Mouse (Mus musculus): ENCODE data around the gene Ntn5.
"Not testable (repeated sequence)": the region's sequence is repeated elsewhere in the genome, so short reads cannot be mapped to it uniquely, and the experiment has no call there.

Gene Ntn5

GRCm38 (mm10) chr7:45660746-45661478 is 22.9 kb upstream of the Ntn5 start:
- in situ Hi-C loops (cut with MboI, MseI), result no loop called here

- in situ Hi-C loops (cut with MboI, MseI), result not testable (repeated sequence)
Observed at GRCm38 (mm10) chr7:45661702-45662101, 22.1 kb upstream of the Ntn5 start.

DNA sequence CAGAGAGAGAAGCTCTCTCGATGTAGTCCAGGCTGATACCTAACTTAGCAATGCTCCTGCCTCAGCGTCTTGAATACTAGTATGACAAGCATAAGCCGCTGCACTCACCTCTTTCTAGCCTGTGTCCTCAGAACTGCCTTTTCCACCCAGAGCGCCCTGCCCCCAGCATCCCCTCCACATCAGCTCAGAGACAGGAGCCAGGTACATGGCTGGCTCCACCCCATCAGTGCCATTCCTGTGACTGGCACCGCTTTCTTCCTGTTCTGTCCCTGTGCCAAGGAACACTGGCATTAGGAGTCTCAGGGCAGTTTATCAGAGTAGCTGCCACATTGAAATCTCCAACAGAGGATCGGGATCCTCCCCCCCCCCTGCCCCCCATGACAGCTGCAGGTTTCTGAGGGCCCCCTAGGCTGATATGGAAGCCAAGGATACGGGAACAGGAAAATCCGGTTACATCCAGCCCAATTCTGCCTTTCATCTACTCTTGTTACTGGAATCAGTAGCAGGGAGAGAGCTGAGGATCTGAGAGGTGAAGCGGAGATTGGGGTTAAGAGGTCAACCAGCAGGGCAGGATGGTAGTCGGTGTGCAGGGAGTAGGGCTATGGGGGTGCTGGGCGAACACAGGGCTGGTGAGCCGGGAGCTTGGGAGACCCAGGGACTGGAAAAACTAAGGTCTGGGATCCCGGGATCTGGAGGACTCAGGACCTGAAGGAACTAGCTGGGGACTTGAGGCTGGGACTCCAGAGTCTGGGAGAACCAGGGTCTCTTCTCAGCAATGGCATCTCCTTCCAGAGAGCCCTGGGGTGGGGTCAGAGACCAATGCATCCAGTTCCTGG is 18.3 kb upstream of the Ntn5 start:
- in situ Hi-C loops (cut with MboI, MseI), result no loop called here

DNA sequence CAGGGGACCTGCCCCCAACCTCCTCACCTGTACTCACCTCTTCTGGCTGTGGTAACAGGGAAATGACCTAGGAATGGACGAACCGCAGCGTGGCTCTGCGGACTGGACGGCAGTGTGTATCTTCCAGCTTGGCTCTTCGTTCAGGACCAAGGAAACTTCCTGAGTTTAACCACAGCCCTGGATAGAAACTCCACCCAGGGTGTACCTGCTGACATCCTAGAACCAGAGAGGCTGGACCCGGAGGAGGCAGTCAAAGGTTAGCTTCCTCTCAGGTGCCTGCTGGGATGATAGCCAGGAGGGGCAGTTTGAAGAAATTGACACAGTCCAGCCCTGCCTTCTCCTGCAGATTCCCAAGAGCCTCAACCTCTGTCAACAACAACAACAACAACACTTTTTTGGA is 17.7 kb upstream of the Ntn5 start, which contains the start of gene Fut2:
Gene Fut2, minus strand, starts transcription at position 234 of the 400 bp plus-strand sequence.
- in situ Hi-C loops (cut with MboI, MseI), result no loop called here

GRCm38 (mm10) chr7:45667761-45668160 is 16.1 kb upstream of the Ntn5 start:
- in situ Hi-C loops (cut with MboI, MseI), result no loop called here

DNA sequence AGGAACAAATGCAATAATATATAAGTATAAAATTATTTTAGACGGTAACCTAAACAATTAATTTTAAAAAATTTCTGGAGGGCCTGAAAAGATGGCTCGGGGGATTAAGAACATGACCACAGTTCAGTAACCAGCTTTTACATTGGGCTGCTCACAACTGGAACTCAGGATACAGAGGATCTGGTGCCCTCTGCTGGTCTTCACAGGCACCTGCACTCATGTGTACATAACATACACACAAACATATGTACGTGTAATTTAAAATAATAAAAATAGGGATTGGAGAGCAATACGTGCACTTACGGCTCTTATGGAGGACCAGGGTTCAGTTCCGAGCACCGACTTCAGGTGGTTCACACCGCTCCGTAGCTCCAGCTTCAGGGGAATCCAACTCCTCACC is 14.9 kb upstream of the Ntn5 start:
- in situ Hi-C loops (cut with MboI, MseI), result no loop called here

DNA sequence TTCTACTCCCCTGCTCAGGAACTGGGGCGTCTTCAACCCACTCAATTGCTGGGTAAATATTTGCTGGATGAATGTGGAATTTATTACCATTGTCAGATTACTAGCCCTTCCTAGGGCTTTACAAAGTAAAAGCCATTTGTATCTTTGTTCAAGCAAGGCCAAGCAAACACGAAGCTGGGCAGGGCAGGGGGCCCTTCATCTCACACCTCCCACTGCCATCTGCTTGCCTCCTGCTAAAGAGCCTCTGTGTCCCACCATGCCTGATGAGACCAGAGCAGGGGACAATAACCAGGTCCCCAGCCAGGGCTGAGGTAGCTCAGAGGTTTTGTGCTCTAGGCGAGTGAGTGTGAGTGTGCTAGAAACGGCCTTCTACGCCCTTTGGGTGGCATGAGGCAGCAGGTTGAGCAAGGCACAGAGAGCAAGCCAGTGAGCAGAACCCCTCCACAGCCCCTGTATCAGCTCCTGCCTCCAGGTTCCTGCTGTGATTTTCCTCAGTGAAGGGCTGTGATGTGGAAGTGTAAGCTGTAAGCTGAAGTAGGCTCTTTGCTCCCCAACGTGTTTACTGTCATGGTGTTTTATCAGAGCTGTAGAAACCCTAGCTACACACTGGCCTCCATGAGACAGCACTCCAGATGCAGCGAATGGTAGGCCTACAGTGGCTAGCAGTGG is 6.1 kb upstream of the Ntn5 start:
- in situ Hi-C loops (cut with MboI, MseI), result no loop called here

- in situ Hi-C loops (cut with MboI, MseI), result no loop called here
Observed at GRCm38 (mm10) chr7:45678513-45678912, 5.3 kb upstream of the Ntn5 start.

- in situ Hi-C loops (cut with MboI, MseI), result no loop called here
Observed at GRCm38 (mm10) chr7:45679966-45680621, 3.7 kb upstream of the Ntn5 start.

GRCm38 (mm10) chr7:45681046-45681736 is 2.6 kb upstream of the Ntn5 start:
- in situ Hi-C loops (cut with MboI, MseI), result no loop called here

DNA sequence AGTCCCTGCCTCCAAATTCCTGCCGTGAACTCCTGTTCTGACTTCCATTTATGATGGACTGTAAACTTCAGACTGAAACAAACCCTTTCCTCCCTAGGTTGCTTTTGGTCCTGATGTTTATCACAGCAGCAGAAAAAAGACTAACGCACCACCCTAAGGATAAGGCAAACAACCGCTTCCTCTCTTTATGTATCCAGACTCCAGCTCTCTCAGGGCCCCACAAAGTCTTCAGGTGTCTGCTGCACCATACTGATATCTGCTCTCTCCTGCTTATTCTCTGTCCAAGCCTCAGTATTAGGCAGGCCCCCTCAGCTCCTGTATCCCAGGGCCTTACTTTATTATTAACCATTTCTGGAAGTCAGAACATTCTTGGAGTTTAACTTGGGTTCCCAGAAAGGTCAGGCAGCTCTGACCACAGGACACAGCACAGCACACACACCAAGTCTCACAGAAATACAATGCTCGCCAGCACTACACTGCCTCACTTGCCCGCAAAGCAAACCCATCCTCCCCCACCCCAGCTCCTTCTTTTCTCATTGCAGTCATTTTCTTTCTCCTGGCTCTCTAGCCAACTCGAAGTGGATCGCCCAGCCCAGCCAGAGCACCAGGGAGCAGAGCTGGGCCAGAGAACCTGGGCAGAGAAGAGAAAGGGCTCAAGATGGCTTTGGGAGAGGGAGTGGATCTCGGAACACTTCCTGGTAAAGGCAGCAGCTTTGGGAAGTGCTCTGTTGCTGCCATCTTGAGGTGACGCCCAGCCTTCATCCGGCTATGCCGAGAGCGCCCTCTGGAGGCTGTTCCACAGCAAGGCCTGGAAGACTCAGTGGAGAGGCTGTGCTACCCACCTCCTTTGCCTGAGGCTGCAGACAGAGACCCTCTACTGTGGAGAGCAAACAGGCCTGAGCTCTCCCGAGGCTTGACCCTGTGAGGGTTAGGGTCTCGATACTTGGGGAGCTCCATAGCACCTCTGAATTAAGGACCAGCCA is 1.4 kb upstream of the Ntn5 start:
- in situ Hi-C loops (cut with MboI, MseI), result no loop called here

- in situ Hi-C loops (cut with MboI, MseI), result no loop called here
Observed at GRCm38 (mm10) chr7:45685811-45686210, 2.0 kb downstream of the Ntn5 start.

DNA sequence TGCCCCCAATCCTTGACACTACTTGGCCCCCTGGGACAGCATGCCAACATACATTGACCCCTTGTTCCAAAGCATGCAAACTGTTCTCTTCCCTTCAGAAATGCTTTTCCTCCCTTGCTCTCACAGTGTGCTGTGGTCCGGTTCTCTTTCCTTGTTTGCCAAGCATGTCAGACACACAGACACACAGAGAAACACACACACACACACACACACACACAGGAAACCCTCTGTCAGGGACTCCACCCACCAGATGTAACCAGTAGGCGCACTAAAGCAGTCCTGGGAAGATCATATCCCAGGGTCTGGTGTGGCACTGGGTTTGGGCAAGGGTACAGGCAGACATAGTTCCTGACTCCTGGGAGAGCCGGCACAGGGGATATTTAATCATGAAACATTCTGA is 3.0 kb downstream of the Ntn5 start:
- in situ Hi-C loops (cut with MboI, MseI), result no loop called here

DNA sequence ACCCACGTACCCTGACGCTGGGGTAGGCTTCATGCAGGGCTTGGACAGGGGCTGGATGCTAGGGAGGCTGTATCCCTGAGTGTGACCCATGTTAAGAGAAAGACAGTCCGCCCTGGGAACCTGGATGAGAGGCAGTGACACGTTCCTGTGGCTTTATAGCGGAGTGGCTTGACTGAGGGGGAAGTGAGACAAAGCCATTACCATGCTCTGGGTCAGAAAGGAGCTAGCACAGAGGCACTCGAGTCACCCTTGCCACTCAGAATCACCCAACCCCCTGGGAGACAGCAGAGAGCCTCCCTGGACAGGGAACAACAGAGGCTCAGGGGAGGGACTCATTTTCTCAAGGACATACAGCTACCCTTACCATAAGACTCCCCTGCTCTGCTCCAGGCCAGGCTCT is 5.3 kb downstream of the Ntn5 start:
- in situ Hi-C loops (cut with MboI, MseI), result no loop called here

DNA sequence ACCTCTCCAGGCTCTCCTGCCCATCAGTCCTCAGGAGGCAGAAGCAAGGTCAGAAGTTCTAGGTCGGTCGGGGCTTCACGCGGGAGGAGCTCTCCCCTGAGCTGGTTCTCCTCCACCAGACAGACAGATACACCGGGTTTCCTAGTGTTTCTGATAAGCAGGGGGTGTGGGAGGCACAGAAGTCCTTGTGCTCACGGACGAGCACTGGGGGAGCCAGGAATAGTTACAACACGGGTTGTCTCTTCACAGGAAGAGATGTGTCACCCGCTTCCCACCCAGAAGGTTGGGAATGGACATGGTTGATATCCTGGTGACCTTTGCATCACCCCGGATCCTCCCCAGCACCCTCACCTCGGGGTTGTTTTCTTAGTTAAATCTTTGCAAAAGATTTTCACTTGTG is 6.0 kb downstream of the Ntn5 start:
- in situ Hi-C loops (cut with MboI, MseI), result no loop called here

DNA sequence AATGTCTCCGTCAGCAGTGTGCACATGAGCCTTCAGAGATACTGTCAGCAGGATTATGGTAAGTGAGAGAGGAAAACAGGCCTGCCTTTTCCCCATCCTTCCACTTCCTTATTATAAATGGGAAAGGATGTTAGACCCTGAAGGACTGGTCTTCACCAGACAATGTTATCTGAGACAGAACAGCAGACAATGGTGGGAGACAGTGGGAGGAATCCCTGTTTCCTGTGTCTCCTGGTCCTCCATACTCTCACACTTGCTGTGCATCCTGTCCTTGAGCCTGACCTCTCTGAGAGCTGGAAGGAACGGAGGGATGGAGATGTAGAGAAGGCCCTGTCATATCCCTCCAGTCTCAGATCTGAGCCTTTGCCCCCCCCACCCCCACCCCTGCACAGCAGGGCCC is 8.5 kb downstream of the Ntn5 start:
- in situ Hi-C loops (cut with MboI, MseI), result no loop called here

GRCm38 (mm10) chr7:45693921-45694591 is 10.2 kb downstream of the Ntn5 start, which contains the start of gene Sec1:
Sec1 (minus strand) TSS chr7:45694402.
- in situ Hi-C loops (cut with MboI, MseI), result no loop called here

- in situ Hi-C loops (cut with MboI, MseI), result no loop called here
Observed at GRCm38 (mm10) chr7:45695098-45695497, 11.3 kb downstream of the Ntn5 start.

DNA sequence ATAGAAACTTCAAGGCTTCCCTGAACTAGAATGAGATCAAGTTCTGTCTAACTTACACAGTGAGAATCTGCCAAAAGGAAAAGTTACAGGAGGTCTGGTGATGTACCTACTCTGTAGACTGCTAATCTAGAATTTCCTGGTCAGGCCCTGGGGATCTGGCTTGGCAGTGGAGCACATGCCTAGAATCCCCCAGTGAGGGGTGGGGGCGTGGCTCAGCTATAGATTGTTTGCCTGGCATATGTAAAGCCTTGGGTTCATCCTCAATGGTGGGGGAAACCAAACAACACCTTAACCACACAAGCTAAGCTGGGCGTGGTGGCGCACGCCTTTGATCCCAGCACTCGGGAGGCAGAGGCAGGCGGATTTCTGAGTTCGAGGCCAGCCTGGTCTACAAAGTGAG is 14.1 kb downstream of the Ntn5 start:
- in situ Hi-C loops (cut with MboI, MseI), result no loop called here

All from T-helper 2 cell (primary cell).